Mouse (Mus musculus) heart, postnatal 4 days (tissue): ENCODE measurements around the gene Pax3. TPM values are rescaled to one million over a fixed set of nuclear protein-coding genes. Genes with fewer than 3 reads are reported as not detected.

Experiments
- DNase-seq: peaks from one replicate; pipeline ENCODE4 v3.0.0; 2021
- total RNA-seq, 2 experiments: library from RNA; stranded (reverse); gene quantifications; 2 replicates each; pipeline ENCODE4 v1.2.3; 2021

The Pax3 gene
- total RNA-seq, 2 experiments from 2014 or later = 0.11 TPM; not detected in 1

GRCm38 (mm10) chr1:78171671-78172070 lies 25.3 kb downstream of the Pax3 start:
- DNase-seq = no peak

DNA sequence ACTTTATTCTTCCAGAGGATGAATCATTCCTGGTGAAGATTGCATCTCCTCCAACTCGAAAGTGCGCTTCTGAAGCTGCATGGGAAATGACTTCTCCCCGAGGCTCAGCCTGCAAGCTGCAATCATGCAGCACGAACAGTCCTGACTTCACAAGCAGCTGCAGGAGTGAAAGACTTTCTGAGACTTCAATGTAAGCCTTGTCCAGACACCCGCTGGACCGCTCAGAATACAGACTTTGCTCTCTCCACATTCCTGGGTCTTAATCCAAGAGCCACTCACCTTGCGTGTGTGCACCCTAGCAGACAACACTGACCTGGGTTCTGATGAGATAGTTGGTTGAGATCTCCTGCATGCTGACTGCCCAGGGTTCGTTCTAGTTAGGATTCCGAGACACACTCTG lies 26.2 kb downstream of the Pax3 start:
- no peak for DNase-seq

GRCm38 (mm10) chr1:78168796-78169195 lies 28.1 kb downstream of the Pax3 start:
- no peak for DNase-seq

- no peak for DNase-seq
Observed at GRCm38 (mm10) chr1:78167577-78168286, 29.2 kb downstream of the Pax3 start.

- DNase-seq = no peak
Observed at GRCm38 (mm10) chr1:78161745-78162144, 35.2 kb downstream of the Pax3 start.

DNA sequence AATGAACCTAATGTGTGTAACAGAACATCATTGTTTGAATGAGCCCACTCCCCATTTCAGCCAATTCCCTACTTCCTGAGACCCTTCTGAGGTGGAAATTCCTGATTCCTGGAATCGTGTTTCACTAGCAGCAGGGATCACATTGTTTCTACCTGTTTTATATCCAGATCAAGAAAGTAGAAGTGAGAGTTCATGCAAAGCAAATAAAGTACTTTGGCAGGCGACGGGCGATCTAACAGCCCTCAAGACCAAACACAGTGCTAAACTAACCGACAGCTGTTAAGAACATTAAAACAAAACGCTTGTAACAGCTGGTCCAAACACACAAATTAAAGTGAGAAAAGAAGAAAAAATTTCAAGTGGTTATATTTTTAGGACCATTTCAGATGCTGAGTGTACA lies 39.0 kb downstream of the Pax3 start:
- no peak for DNase-seq

DNA sequence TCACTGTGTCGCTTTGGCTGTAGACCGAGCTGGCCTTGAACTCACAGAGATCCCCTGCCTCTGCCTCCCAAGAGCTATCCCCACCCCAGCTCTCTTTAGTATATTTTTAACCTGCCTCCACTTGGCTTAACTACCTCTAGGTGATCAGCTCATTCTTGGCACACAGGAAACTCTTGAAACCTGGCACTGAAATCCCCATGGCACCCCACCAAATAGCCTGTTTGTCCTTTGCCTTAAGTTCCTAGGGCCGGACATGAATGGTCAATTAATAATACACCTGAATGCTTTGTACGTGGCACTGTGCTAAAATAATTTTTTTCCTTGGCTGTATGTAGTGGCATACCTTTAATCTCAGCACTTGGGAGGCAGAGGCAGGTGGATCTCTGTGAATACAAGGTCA lies 41.1 kb downstream of the Pax3 start:
- DNase-seq = peak; percentile 11

GRCm38 (mm10) chr1:78148011-78148623 lies 48.8 kb downstream of the Pax3 start:
- peak; percentile 18 for DNase-seq

DNA sequence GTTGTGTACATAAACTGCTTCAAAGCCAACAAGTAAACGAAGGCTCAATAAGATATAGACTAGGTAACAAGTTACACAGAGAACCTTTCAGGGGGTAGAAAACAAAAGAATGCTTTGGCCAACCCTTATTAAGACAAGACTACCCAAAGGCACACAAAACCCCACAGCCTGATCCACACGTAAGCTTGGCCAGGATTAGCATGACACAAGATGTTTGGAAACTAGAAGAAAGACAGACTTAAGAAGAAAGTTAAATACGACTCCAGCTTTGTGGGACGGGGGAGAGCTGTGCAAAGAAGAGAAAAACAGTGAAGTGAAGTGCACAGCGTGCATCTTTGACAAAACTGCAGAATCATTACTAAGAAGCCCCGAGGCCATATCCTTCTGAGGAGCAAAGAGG lies 53.5 kb downstream of the Pax3 start:
- no peak for DNase-seq

DNA sequence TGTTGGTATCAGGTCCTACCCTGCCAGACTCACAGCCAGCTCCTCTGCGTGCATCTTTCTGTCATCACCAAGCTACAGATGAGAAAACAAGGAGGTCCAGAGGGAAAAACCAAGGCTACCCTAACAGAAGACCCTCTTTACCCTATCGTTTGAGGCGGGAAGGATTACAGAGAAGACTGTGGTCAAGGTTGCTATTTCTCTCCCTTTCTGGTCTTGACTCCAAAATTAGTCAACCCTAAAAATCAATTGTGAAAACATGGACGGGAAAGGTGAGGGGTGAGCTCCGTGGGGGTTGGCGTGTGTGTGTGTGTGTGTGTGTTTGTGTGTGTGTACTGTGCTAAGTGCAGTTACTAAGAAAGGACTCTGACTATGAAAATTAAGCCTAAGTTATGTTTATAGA lies 54.0 kb downstream of the Pax3 start:
- DNase-seq = no peak

DNA sequence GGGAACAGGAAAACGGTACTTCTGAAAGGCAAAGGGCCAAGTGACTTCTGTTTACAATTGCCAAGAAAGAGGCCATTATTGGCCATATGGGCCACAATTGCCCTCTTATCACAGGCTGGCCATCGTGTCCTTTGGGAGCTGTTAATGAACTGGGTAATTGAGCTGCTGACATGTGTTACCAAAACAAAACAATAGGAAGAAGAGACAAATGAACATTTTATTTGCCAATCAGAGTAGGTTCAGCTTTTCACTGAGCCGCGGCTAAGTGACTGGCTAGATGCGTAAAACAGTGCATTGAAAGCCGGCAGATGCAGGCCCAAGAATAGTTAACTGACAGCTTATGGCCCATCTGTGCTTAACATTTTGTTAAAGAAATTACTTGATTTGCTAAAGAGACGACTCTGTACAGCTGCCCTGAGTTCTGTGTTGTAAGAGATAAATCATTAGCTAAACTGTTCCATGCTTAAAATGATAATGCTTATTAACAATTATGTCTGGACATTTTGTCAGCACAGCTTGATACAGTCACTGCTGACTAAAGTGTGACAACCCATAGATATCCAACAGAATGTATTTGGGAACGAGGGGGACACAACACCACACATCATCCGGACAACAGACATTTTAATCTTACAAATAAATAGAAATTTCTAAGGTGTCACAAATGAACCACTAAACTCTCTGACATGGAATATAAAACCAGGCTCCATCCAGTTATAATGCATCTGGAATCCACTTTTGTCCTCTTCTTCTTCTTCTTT lies 55.0 kb downstream of the Pax3 start:
- no peak for DNase-seq

DNA sequence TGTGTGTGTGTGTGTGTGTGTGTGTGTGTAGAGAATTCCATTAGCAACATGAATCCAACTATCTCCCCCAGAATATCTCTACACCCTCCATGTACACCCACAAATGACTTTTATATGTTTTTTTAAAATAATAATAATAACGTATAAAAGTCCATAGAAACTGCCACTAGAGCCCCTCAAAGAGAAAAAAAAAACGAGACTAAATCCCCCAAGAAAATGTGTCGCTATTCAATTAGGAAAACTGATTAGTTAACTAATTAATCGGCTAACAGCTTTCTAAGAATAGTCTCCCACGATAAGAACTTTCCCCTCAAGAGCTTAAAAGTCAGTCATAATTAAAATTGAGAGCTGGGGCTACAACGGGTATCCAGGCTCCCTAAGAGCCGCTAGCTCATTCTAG lies 55.6 kb downstream of the Pax3 start:
- DNase-seq = no peak

DNA sequence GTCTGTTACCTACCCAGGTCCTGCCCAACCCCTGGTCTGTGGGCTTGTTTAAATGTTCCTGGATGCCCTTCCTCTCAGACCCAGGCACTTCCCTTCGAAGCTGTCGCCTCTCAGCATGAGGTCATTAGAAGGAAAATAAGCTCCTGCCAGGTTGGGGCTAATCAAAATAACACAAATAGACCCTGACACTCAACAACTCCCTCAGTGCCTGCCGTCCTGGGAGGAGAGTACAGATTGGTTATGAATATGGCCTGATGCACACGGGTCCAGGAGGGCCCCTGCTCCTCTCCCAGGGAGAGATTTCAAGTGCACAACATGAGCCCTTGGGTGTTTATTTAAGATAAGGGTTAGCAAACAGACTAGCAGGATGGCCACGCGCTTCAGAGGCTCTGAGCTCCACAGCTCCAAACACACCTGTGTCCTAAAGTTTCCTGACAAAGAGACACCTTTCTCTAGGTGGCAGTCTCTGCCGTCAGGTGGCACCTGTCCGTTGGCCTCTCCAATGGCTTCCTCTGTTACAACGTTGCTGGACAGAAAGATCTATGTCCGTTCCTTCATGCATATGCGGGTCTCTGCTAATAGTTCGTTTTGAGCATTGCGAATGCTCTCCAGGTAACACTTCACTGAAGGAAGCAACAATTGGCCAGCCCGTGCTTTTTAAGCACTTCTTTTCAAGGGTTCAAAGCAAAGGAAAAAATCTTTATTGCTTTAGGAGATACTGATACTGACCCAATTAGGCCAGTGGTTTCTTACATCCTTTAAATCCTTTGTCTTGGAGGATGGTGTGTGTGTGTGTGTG lies 56.2 kb downstream of the Pax3 start:
- no peak for DNase-seq

GRCm38 (mm10) chr1:78139287-78139686 lies 57.6 kb downstream of the Pax3 start:
- no peak for DNase-seq

DNA sequence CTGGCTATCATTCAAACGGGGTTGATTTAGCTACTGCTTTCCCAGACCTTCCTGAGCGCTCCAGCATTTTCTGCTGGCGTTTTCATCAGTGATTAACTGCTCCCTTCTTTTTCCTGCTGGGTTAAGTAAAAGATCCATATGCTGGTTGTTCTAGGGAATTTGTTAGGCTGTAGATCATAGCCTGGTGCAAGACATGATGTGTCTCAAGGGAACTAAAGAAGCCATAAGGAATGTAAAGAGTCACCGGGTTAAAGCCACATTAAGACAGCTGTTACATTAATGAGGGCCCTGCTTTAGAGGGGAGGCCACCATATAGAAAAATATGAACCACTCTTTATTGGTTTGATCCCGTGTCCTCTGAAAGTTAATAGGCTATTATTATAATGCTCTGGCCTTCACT lies 67.7 kb downstream of the Pax3 start:
- DNase-seq = no peak

DNA sequence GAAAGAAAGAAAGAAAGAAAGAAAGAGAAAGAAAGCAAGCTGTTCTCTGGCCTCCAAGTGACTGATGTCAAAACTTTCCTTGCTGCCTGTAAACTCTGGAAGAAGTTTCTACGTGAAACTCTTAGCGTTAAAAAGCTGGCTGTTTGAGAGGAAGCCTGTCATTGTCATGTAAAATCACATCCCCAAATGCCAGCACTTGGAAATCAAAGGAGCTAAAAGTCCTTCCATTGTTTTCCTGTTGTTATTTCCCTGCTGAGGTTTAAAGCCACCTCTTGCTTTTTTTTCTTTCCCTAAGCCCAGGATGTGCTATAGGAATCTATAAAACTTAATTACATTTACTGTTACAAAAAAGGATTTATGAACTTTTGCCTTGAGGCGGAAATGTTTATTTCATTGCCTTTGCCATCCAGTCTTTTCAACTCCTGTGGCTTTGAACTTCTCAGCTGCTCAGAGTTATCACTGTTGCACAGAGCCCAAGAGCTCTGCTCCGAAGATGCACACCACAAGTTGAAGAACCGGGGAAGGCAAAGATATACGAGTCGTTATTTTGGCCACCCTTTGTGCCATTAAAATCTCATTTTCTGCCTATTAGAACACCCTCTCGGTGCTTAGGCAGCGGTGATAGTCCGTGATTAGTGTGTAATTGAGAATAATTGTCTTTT lies 76.9 kb downstream of the Pax3 start:
- no peak for DNase-seq

DNA sequence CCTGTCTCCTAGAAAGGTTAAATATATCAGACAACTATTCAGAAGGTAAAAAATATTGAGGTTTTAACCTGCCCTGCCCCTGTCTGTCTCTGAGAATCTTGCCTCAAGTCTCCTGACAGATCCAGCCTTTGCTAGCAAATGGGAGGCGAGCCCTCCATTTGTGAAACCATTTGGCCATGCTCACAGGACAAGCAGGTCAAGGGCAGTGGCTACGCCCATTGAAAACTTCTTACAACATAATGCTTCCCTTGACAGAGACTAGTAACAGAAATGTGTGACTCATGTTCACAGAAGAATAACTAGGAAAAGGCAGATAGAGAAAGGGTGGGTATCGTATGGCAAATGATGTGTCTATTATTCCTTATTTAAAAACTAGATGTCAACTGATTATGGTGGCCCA lies 80.9 kb downstream of the Pax3 start:
- no peak for DNase-seq

DNA sequence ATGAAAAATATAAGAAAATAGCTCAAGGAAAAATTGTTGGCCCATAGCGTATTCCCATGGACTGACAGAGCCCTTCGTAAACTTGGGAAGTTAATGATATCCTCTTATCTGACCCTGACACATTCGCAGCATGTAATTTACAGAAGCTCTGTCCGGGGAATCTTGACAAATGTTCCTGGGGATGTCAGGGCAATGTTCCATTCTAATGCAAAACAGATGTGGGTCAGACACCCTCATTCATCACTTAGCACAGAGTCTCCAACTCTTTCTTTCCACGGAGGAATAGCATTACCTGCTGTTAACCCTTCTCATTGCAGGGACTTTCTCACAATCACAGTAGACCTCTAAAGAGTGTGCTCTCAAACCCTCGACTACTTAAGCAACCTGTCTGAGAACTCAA lies 86.6 kb downstream of the Pax3 start:
- no peak for DNase-seq

DNA sequence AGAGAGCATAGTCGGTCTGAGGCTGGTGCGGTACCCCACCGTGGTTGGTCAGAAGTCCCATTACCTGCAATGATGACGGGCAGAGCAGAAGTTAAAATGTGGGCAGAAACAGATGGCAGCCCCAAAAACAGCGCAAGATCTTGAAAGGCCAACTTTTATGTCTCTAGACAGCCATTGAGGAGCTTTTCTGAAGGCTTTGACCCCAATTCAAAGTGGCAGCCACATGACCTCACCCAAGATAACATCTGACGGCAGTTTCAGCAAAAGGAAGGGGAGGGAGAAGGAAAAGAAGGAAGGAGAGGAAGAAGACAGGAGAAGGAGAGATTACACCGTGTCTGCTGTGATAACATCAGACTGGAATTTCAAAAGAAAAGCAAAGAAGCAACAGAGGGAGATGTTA lies 93.4 kb downstream of the Pax3 start:
- no peak for DNase-seq

- no peak for DNase-seq
Observed at GRCm38 (mm10) chr1:78093619-78094018, 103.3 kb downstream of the Pax3 start.

DNA sequence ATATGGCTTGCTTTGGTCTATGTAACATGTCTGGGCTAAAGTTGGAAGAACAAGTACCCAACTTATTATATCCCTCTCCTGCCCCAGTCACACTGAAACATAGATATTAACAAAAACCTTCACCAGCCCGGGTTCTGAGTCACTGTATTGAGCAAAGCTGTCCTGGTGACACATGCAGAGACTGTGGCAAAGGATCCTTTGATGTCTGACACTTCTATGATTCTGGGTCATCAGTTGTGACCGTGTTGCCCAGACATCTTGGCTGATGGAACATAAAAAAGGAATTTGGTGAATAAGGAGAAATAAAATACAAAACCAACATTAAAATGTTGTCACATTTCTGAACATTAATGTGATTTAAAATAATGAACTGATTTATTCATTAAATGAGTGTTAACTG lies 108.3 kb downstream of the Pax3 start:
- no peak for DNase-seq

DNA sequence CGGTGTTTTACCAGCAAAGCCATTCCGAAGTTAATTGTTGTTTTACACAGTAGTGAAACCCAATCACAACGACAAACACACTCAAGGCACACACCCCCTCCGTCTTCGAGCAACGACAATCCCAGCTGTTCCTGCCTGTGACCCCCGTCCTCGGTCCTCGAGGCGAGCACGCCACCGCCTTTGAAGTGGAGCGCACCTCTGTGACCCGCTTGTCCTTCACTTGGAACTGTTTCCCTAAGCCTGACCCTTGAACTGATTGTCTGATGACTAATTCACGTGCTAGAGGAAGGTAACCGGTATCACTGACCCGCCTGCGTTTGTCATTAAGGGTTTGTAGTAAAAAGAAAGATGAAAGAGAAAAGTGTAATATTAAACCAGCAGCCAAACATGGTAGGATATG lies 115.2 kb downstream of the Pax3 start:
- no peak for DNase-seq
